Mouse (Mus musculus): ENCODE data around the gene Tmem141. TPM values are rescaled to one million over a fixed set of nuclear protein-coding genes. Genes with fewer than 3 reads are reported as not detected.
A peak's percentile ranks its signal among the peaks of the same experiment; 100 is the strongest.

The Tmem141 gene
- polyA plus RNA-seq, 1 experiment from 2014 or later, result 27.9 TPM

- 84% methylated on average over 4 of the region's 4 CpGs for WGBS
- Histone ChIP-seq H3K9me3 (replicated peaks; ENCODE audit: control insufficient read depth, low read length) (no peaks in the 10 kb centered on the region), H3K4me3 (ENCODE audit: low read depth, low read length) (no peak overlapping the region), H3K4me2 (ENCODE audit: low read length) (no peak overlapping the region), H3K36me3 (ENCODE audit: control insufficient read depth, insufficient read depth, low read length) (no peaks in the 10 kb centered on the region), H3K4me1 (ENCODE audit: control insufficient read depth, insufficient read depth, low read length) (no peaks in the 10 kb centered on the region), H3K27ac (ENCODE audit: low read depth, low read length) (no peak overlapping the region), H3K27me3 (replicated peaks; ENCODE audit: control insufficient read depth, insufficient read depth, low read length) (no peaks in the 10 kb centered on the region), H3K9ac (ENCODE audit: low read length) (no peak overlapping the region)
- ATAC-seq, result no peak
- no peak for DNase-seq (ENCODE audit: low spot score)
Observed at GRCm38 (mm10) chr2:25656691-25657090, 34.9 kb upstream of the Tmem141 start.

- Histone ChIP-seq H3K36me3 (ENCODE audit: control insufficient read depth, insufficient read depth, low read length) (no peaks in the 10 kb centered on the region), H3K9me3 (replicated peaks; ENCODE audit: control insufficient read depth, low read length) (no peaks in the 10 kb centered on the region), H3K4me3 (ENCODE audit: low read depth, low read length) (no peak overlapping the region), H3K9ac (ENCODE audit: low read length) (no peak overlapping the region), H3K27ac (ENCODE audit: low read depth, low read length) (no peak overlapping the region), H3K4me2 (ENCODE audit: low read length) (no peak overlapping the region), H3K27me3 (replicated peaks; ENCODE audit: control insufficient read depth, insufficient read depth, low read length) (no peaks in the 10 kb centered on the region), H3K4me1 (ENCODE audit: control insufficient read depth, insufficient read depth, low read length) (no peaks in the 10 kb centered on the region)
- ATAC-seq (no peak), DNase-seq (ENCODE audit: low spot score) (no peak)
- 88% methylated on average over 1 of the region's 1 CpGs for WGBS
Observed at GRCm38 (mm10) chr2:25654502-25654901, 32.7 kb upstream of the Tmem141 start.

- H3K4me2 ChIP-seq (ENCODE audit: low read length), result no peak within 1 kb of the TSS
- no peaks in the 10 kb centered on the region for H3K4me1 ChIP-seq (ENCODE audit: control insufficient read depth, insufficient read depth, low read length)
- ATAC-seq (no peak), DNase-seq (ENCODE audit: low spot score) (no peak)
- no peaks in the 10 kb centered on the region for H3K9me3 ChIP-seq (replicated peaks; ENCODE audit: control insufficient read depth, low read length)
- H3K36me3 ChIP-seq (ENCODE audit: control insufficient read depth, insufficient read depth, low read length), result no peaks in the 10 kb centered on the region
- H3K9ac ChIP-seq (ENCODE audit: low read length), result no peak within 1 kb of the TSS
- WGBS, result 76% methylated on average over 2 of the region's 2 CpGs
- no peaks in the 10 kb centered on the region for H3K27me3 ChIP-seq (replicated peaks; ENCODE audit: control insufficient read depth, insufficient read depth, low read length)
- H3K4me3 ChIP-seq (ENCODE audit: low read depth, low read length), result no peak within 1 kb of the TSS
- H3K27ac ChIP-seq (ENCODE audit: low read depth, low read length), result no peak within 1 kb of the TSS
Observed at GRCm38 (mm10) chr2:25652902-25653301, 31.1 kb upstream of the Tmem141 start, which contains the start of gene Lcn8. TSS of gene Lcn8 (plus strand) at chr2:25653120.

- WGBS, result 15% methylated on average over 6 of the region's 6 CpGs
- no peak overlapping the region for H3K9ac ChIP-seq (ENCODE audit: low read length)
- no peaks in the 10 kb centered on the region for H3K9me3 ChIP-seq (replicated peaks; ENCODE audit: control insufficient read depth, low read length)
- no peak overlapping the region for H3K4me2 ChIP-seq (ENCODE audit: low read length)
- ATAC-seq (no peak), DNase-seq (ENCODE audit: low spot score) (peak; percentile 59)
- no peaks in the 10 kb centered on the region for H3K36me3 ChIP-seq (ENCODE audit: control insufficient read depth, insufficient read depth, low read length)
- H3K4me1 ChIP-seq (ENCODE audit: control insufficient read depth, insufficient read depth, low read length), result no peaks in the 10 kb centered on the region
- H3K27me3 ChIP-seq (replicated peaks; ENCODE audit: control insufficient read depth, insufficient read depth, low read length), result no peaks in the 10 kb centered on the region
- H3K27ac ChIP-seq (ENCODE audit: low read depth, low read length), result no peak overlapping the region
- H3K4me3 ChIP-seq (ENCODE audit: low read depth, low read length), result no peak overlapping the region
Observed at GRCm38 (mm10) chr2:25639890-25640289, 18.1 kb upstream of the Tmem141 start.

- Histone ChIP-seq H3K4me1 (ENCODE audit: control insufficient read depth, insufficient read depth, low read length) (no peaks in the 10 kb centered on the region), H3K9ac (ENCODE audit: low read length) (no peak overlapping the region), H3K27me3 (replicated peaks; ENCODE audit: control insufficient read depth, insufficient read depth, low read length) (no peaks in the 10 kb centered on the region), H3K36me3 (ENCODE audit: control insufficient read depth, insufficient read depth, low read length) (no peaks in the 10 kb centered on the region), H3K27ac (ENCODE audit: low read depth, low read length) (no peak overlapping the region), H3K9me3 (replicated peaks; ENCODE audit: control insufficient read depth, low read length) (no peaks in the 10 kb centered on the region), H3K4me2 (ENCODE audit: low read length) (no peak overlapping the region), H3K4me3 (ENCODE audit: low read depth, low read length) (no peak overlapping the region)
- DNase-seq (ENCODE audit: low spot score), result no peak
- no peak for ATAC-seq
- 27% methylated on average over 1 of the region's 1 CpGs for WGBS
Observed at GRCm38 (mm10) chr2:25634046-25634445, 12.2 kb upstream of the Tmem141 start.

DNA sequence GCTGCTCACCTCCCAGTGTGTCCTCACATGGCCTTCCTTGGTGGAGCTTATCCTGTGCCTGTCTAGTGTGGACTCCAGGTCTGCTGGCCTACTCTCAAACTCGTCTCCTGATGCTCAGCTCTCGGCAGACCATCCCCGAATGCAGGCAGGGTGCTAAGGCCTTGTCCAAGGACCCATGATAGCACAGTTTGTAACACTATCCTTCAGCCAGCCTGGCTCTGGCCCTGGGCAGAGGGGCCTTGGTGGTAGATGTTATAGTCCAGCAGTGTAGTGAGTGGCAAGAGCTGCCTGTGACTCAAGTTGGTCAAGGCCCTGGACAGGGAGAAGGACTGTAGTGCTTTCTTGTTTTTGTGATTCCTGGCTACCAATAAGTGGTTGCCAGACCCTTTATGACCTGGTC is 11.8 kb upstream of the Tmem141 start:
- no peaks in the 10 kb centered on the region for H3K4me1 ChIP-seq (ENCODE audit: control insufficient read depth, insufficient read depth, low read length)
- H3K27ac ChIP-seq (ENCODE audit: low read depth, low read length), result no peak overlapping the region
- no peak overlapping the region for H3K4me3 ChIP-seq (ENCODE audit: low read depth, low read length)
- H3K27me3 ChIP-seq (replicated peaks; ENCODE audit: control insufficient read depth, insufficient read depth, low read length), result no peaks in the 10 kb centered on the region
- 91% methylated on average over 3 of the region's 3 CpGs for WGBS
- H3K9me3 ChIP-seq (replicated peaks; ENCODE audit: control insufficient read depth, low read length), result no peaks in the 10 kb centered on the region
- no peak for DNase-seq (ENCODE audit: low spot score)
- no peak for ATAC-seq
- no peak overlapping the region for H3K4me2 ChIP-seq (ENCODE audit: low read length)
- no peak overlapping the region for H3K9ac ChIP-seq (ENCODE audit: low read length)
- no peaks in the 10 kb centered on the region for H3K36me3 ChIP-seq (ENCODE audit: control insufficient read depth, insufficient read depth, low read length)

DNA sequence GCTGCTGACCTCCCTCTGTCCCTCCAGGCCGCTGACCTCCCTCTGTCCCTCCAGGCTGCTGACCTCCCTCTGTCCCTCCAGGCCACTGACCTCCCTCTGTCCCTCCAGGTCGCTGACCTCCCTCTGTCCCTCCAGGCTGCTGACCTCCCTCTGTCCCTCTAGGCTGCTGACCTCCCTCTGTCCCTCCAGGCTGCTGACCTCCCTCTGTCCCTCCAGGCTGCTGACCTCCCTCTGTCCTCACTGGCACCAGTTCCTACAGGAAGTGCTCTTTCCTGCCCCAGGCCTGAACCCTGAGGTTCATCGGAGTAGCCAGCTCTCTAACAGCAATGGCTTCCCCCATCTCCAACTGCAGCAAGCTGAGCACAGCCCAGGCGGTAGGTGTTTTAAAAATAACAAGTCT is 6.9 kb upstream of the Tmem141 start:
- no peak overlapping the region for H3K9ac ChIP-seq (ENCODE audit: low read length)
- 67% methylated on average over 4 of the region's 4 CpGs for WGBS
- DNase-seq (ENCODE audit: low spot score), result no peak

DNA sequence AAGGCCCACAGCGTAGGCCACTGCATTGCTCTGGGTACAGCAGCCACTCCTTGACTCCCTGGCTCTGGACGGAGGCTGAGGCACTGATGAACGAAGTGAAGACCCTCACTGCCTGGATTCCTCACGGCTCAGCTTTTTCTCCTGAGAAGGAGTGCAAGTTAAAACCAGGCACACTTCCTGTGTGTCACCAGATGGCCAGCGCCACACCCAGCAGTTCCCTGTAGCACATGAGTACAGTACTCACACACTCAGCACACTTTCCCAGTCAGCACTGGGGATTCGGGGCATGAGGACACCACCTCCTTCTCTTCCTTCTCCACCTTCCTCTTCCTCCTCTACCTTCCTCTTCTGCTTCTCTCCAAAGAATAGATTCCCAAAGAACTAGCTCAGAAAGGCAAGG is 6.0 kb upstream of the Tmem141 start, which contains the start of gene Fcna:
TSS of gene Fcna (minus strand) at position 220 of the 400 bp plus-strand sequence.
- Histone ChIP-seq H3K36me3 (ENCODE audit: control insufficient read depth, insufficient read depth, low read length) (no peaks in the 10 kb centered on the region), H3K4me1 (ENCODE audit: control insufficient read depth, insufficient read depth, low read length) (no peaks in the 10 kb centered on the region), H3K27me3 (replicated peaks; ENCODE audit: control insufficient read depth, insufficient read depth, low read length) (no peaks in the 10 kb centered on the region), H3K4me3 (ENCODE audit: low read depth, low read length) (no peak within 1 kb of the TSS), H3K9me3 (replicated peaks; ENCODE audit: control insufficient read depth, low read length) (no peaks in the 10 kb centered on the region), H3K27ac (ENCODE audit: low read depth, low read length) (no peak within 1 kb of the TSS), H3K9ac (ENCODE audit: low read length) (no peak within 1 kb of the TSS), H3K4me2 (ENCODE audit: low read length) (no peak within 1 kb of the TSS)
- no peak for ATAC-seq
- DNase-seq (ENCODE audit: low spot score), result no peak
- 86% methylated on average over 6 of the region's 6 CpGs for WGBS

More for the DNA sequence above, 6.9 kb upstream of the Tmem141 start:
- Histone ChIP-seq H3K9me3 (replicated peaks; ENCODE audit: control insufficient read depth, low read length) (no peaks in the 10 kb centered on the region), H3K27ac (ENCODE audit: low read depth, low read length) (no peak overlapping the region), H3K4me1 (ENCODE audit: control insufficient read depth, insufficient read depth, low read length) (no peaks in the 10 kb centered on the region), H3K36me3 (ENCODE audit: control insufficient read depth, insufficient read depth, low read length) (no peaks in the 10 kb centered on the region), H3K27me3 (replicated peaks; ENCODE audit: control insufficient read depth, insufficient read depth, low read length) (no peaks in the 10 kb centered on the region), H3K4me3 (ENCODE audit: low read depth, low read length) (no peak overlapping the region), H3K4me2 (ENCODE audit: low read length) (no peak overlapping the region)
- no peak for ATAC-seq

DNA sequence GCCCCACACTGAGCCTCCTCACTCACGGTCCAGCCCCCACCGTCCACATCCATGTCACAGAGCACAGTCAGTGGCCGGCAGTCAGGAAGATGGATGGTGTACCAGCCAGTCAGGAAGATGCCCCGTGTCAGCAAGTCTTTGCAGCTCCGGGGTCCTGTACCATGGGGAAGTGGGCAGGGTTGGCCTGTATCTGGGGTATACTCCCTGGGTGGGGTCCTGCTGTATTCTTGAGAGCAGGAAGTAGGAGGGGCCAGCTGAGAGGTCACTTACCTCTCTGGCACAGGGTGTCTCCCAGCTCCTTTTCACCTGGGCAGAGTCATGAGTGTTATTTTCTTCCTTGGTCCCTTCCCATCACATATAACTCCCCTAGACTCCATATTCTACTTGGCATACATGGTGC is 4.2 kb upstream of the Tmem141 start:
- DNase-seq (ENCODE audit: low spot score) (no peak), ATAC-seq (no peak)
- no peaks in the 10 kb centered on the region for H3K9me3 ChIP-seq (replicated peaks; ENCODE audit: control insufficient read depth, low read length)
- 86% methylated on average over 5 of the region's 5 CpGs for WGBS
- H3K27me3 ChIP-seq (replicated peaks; ENCODE audit: control insufficient read depth, insufficient read depth, low read length), result no peaks in the 10 kb centered on the region
- H3K4me2 ChIP-seq (ENCODE audit: low read length), result no peak overlapping the region
- H3K4me3 ChIP-seq (ENCODE audit: low read depth, low read length), result no peak overlapping the region
- peaks cover 7% of the 10 kb centered on the region; the same call in 1 of the 2 replicates for H3K4me1 ChIP-seq (ENCODE audit: control insufficient read depth, insufficient read depth, low read length)
- H3K36me3 ChIP-seq (ENCODE audit: control insufficient read depth, insufficient read depth, low read length), result no peaks in the 10 kb centered on the region
- H3K27ac ChIP-seq (ENCODE audit: low read depth, low read length), result no peak overlapping the region
- H3K9ac ChIP-seq (ENCODE audit: low read length), result no peak overlapping the region
